Mouse (Mus musculus): Measurements from ENCODE around the gene Cox19.

The Cox19 gene

GRCm38 (mm10) chr5:139294089-139294488, 57.1 kb downstream of the Cox19 start:
- no peak for DNase-seq (ENCODE audit: low spot score in 2 of 2)

- DNase-seq (ENCODE audit: low spot score in 2 of 2) = no peak
Observed at GRCm38 (mm10) chr5:139291811-139292560, 59.2 kb downstream of the Cox19 start.

- DNase-seq (ENCODE audit: low spot score in 2 of 2) = no peak
Observed at GRCm38 (mm10) chr5:139290467-139291259, 60.6 kb downstream of the Cox19 start.

GRCm38 (mm10) chr5:139288591-139288990, 62.6 kb downstream of the Cox19 start:
- DNase-seq (ENCODE audit: low spot score in 2 of 2) = no peak

- DNase-seq (ENCODE audit: low spot score in 2 of 2) = no peak
Observed at GRCm38 (mm10) chr5:139287787-139288186, 63.4 kb downstream of the Cox19 start.

- no peak for DNase-seq (ENCODE audit: low spot score in 2 of 2)
Observed at GRCm38 (mm10) chr5:139287099-139287498, 64.1 kb downstream of the Cox19 start.

All from spleen, postnatal 10 days (tissue).